Mouse (Mus musculus) small intestine, adult 2 months (tissue): Measurements from ENCODE around the gene Fam124b.

Experiments used
- CTCF ChIP-seq: fragments of 200-500 bp; IDR thresholded peaks from 2 replicates; pipeline ENCODE4 v1.5.1; 2012; ENCODE audit warnings: low read depth, mild to moderate bottlenecking, control low read depth, inconsistent platforms, low read length, moderate library complexity, mixed read lengths; ENCODE audit not compliant: insufficient replicate concordance, insufficient read length; ENCODE audit errors: extremely low read depth
- POLR2A ChIP-seq: fragments of 200-500 bp; IDR thresholded peaks from 2 replicates; pipeline ENCODE4 v1.6.1; 2012; ENCODE audit warnings: low read depth, mild to moderate bottlenecking, control low read depth, inconsistent platforms, low read length, moderate library complexity

- TF ChIP-seq CTCF (no peak), POLR2A (no peak)
These were observed 25.9 kb upstream of the Fam124b start for GRCm38 (mm10) chr1:80244123-80244522.
